Mouse (Mus musculus) mouse trophoblast stem cell (cell line): ENCODE results near the gene Mgat5.

ENCODE experiments used
- in situ Hi-C, 2 experiments: fragments of 300-500 bp; cut with MseI, MboI; formaldehyde crosslinking; loops; 2 replicates in 1 of 2; 3 replicates in 1 of 2; pipeline ENCODE4 v1.15.1; 2025

Mgat5 gene

GRCm38 (mm10) chr1:127259669-127260068 lies 54.9 kb downstream of the Mgat5 start:
- in situ Hi-C loops, result no loop called here

- in situ Hi-C loops, result no loop called here
Observed at GRCm38 (mm10) chr1:127260969-127261368, 56.2 kb downstream of the Mgat5 start.

GRCm38 (mm10) chr1:127262170-127262837 lies 57.5 kb downstream of the Mgat5 start:
- in situ Hi-C loops, result no loop called here

- in situ Hi-C loops, result no loop called here
Observed at GRCm38 (mm10) chr1:127267985-127268384, 63.2 kb downstream of the Mgat5 start.

GRCm38 (mm10) chr1:127269343-127269742 lies 64.5 kb downstream of the Mgat5 start:
- in situ Hi-C loops, result no loop called here

- in situ Hi-C loops, result no loop called here
Observed at GRCm38 (mm10) chr1:127270273-127271020, 65.6 kb downstream of the Mgat5 start.

- in situ Hi-C loops, result no loop called here
Observed at GRCm38 (mm10) chr1:127271156-127271555, 66.3 kb downstream of the Mgat5 start.

GRCm38 (mm10) chr1:127273363-127273762 lies 68.5 kb downstream of the Mgat5 start:
- in situ Hi-C loops, result no loop called here

GRCm38 (mm10) chr1:127275572-127276324 lies 70.9 kb downstream of the Mgat5 start:
- in situ Hi-C loops, result no loop called here

GRCm38 (mm10) chr1:127278067-127278466 lies 73.3 kb downstream of the Mgat5 start:
- in situ Hi-C loops, result no loop called here

- in situ Hi-C loops, result no loop called here
Observed at GRCm38 (mm10) chr1:127280256-127280655, 75.4 kb downstream of the Mgat5 start.

GRCm38 (mm10) chr1:127284975-127285374 lies 80.2 kb downstream of the Mgat5 start:
- in situ Hi-C loops, result no loop called here

- in situ Hi-C loops, result no loop called here
Observed at GRCm38 (mm10) chr1:127287505-127287904, 82.7 kb downstream of the Mgat5 start.

- in situ Hi-C loops, result no loop called here
Observed at GRCm38 (mm10) chr1:127290879-127291278, 86.1 kb downstream of the Mgat5 start.

GRCm38 (mm10) chr1:127291721-127292120 lies 86.9 kb downstream of the Mgat5 start:
- in situ Hi-C loops, result no loop called here

GRCm38 (mm10) chr1:127293286-127293685 lies 88.5 kb downstream of the Mgat5 start:
- in situ Hi-C loops, result no loop called here

- in situ Hi-C loops, result no loop called here
Observed at GRCm38 (mm10) chr1:127296815-127297214, 92.0 kb downstream of the Mgat5 start.

GRCm38 (mm10) chr1:127299774-127300173 lies 95.0 kb downstream of the Mgat5 start:
- in situ Hi-C loops, result no loop called here

- in situ Hi-C loops, result no loop called here
Observed at GRCm38 (mm10) chr1:127301038-127301437, 96.2 kb downstream of the Mgat5 start.

GRCm38 (mm10) chr1:127302620-127303019 lies 97.8 kb downstream of the Mgat5 start:
- in situ Hi-C loops, result no loop called here

- in situ Hi-C loops, result no loop called here
Observed at GRCm38 (mm10) chr1:127303791-127304190, 99.0 kb downstream of the Mgat5 start.

GRCm38 (mm10) chr1:127304281-127304680 lies 99.5 kb downstream of the Mgat5 start:
- in situ Hi-C loops, result no loop called here
